Mouse (Mus musculus) hindbrain, embryonic 16.5 days (tissue): ENCODE measurements at regions not wholly inside any gene's neighbourhood (a gene's known extent, or its start where the extent isn't known, plus 50 kb on each side); places are given as distances from the start of the nearest gene placed in this dataset.
"Not testable (repeated sequence)": the region's sequence is repeated elsewhere in the genome, so short reads cannot be mapped to it uniquely, and the experiment has no call there.

Source experiments
- ATAC-seq: fragments of 200-750 bp; cut with Nextera tagmentation; 2 replicates; pipeline ENCODE4 v1.8.0; 2017; ENCODE audit warnings: moderate TSS enrichment, moderate library complexity
- H3K27ac ChIP-seq: fragments of 300-500 bp; sonication (generic); 2 replicates; pipeline ENCODE4 v1.5.1; 2014; ENCODE audit warnings: low read depth, mild to moderate bottlenecking, control low read depth, low read length, moderate library complexity
- H3K27me3 ChIP-seq: fragments of 300-500 bp; sonication (generic); replicated peaks from 2 replicates; pipeline ENCODE4 v1.6.1; 2014; ENCODE audit warnings: low read length; ENCODE audit not compliant: control insufficient read depth, insufficient read depth
- H3K36me3 ChIP-seq: fragments of 300-500 bp; sonication (generic); 2 replicates; pipeline ENCODE4 v1.6.1; 2014; ENCODE audit warnings: mild to moderate bottlenecking, low read length, moderate library complexity, mixed read lengths; ENCODE audit not compliant: control insufficient read depth, insufficient read depth
- H3K4me1 ChIP-seq: fragments of 300-500 bp; sonication (generic); 2 replicates; pipeline ENCODE4 v1.6.1; 2014; ENCODE audit warnings: low read depth, low read length; ENCODE audit not compliant: control insufficient read depth, insufficient read depth
- H3K4me2 ChIP-seq: fragments of 300-500 bp; sonication (generic); 2 replicates; pipeline ENCODE4 v1.6.1; 2014; ENCODE audit warnings: mild to moderate bottlenecking, low read length, control low read depth, moderate library complexity
- H3K4me3 ChIP-seq: fragments of 300-500 bp; sonication (generic); 2 replicates; pipeline ENCODE4 v1.5.1; 2014; ENCODE audit warnings: mild to moderate bottlenecking, low read length, control low read depth, moderate library complexity
- H3K9ac ChIP-seq: fragments of 300-500 bp; sonication (generic); 2 replicates; pipeline ENCODE4 v1.6.1; 2014; ENCODE audit warnings: low read depth, mild to moderate bottlenecking, control low read depth, low read length, moderate library complexity
- H3K9me3 ChIP-seq: fragments of 300-500 bp; sonication (generic); 2 replicates; pipeline ENCODE4 v1.6.1; 2014; ENCODE audit warnings: mild to moderate bottlenecking, low read length, moderate library complexity; ENCODE audit not compliant: control insufficient read depth
- WGBS: fragments of 180-500 bp; shearing (Covaris S2); extraction: QIAGEN DNeasy Blood & Tissue Kit; methylation state at CpG from one replicate; pipeline ENCODE4 v1.1.7; 2014; 5-methylcytosine and 5-hydroxymethylcytosine counted together

DNA sequence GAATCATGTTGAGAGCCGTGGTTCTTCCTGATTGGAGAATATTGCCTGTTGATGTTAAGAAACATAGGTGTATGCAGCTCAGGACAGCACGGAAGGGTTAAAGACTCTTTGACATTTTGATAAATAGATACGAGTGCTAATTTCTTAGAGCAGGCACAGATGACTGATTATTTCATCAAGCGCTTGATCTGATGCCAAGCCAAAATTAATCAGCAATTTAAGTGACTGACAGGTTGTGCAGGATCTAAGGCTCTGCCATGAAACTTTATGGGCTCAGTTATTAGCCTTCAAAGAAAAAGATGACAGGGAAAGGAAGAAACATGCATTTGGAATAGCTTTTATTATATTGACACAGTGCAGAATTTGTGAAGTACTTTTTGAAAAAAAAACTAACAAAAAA is 157.2 kb upstream of the Gje1 start:
- Histone ChIP-seq H3K4me1 (no peaks in the 10 kb centered on the region), H3K4me2 (no peak overlapping the region), H3K27ac (no peak overlapping the region), H3K36me3 (no peaks in the 10 kb centered on the region), H3K9me3 (no peaks in the 10 kb centered on the region), H3K4me3 (no peak overlapping the region), H3K9ac (no peak overlapping the region), H3K27me3 (no peaks in the 10 kb centered on the region)
- ATAC-seq: 0 out of 2 replicates have a peak, but pooled peaks have one; percentile 20
- WGBS: 59% methylated on average over 4 of the region's 4 CpGs

DNA sequence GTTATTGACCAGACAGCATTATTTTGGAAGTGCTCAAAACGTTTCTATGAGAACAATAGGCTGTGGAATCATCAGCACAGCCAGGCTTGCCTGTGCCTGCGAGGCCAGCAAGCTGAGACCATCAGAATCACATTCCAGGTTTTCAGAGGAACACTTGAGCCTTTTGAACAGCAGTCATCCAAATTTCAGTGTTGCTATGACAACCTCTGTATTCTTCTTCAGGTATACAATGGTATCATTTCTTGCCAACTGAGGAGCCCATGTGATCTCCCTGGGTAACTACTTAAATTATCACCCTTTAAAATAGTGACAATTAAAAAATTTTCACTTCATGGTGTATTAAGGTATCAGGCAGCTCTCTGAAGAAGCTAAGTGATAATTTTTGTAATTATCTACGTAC is 143.2 kb upstream of the Gje1 start:
- no peak overlapping the region for H3K9ac ChIP-seq
- no peaks in the 10 kb centered on the region for H3K36me3 ChIP-seq
- WGBS: 43% methylated on average over 3 of the region's 3 CpGs
- no peak overlapping the region for H3K27ac ChIP-seq
- peak; percentile 67; the same call in 1 of the 2 replicates for ATAC-seq
- H3K4me2 ChIP-seq: no peak overlapping the region
- no peak overlapping the region for H3K4me3 ChIP-seq
- no peaks in the 10 kb centered on the region for H3K9me3 ChIP-seq
- H3K4me1 ChIP-seq: no peaks in the 10 kb centered on the region
- H3K27me3 ChIP-seq: no peaks in the 10 kb centered on the region

DNA sequence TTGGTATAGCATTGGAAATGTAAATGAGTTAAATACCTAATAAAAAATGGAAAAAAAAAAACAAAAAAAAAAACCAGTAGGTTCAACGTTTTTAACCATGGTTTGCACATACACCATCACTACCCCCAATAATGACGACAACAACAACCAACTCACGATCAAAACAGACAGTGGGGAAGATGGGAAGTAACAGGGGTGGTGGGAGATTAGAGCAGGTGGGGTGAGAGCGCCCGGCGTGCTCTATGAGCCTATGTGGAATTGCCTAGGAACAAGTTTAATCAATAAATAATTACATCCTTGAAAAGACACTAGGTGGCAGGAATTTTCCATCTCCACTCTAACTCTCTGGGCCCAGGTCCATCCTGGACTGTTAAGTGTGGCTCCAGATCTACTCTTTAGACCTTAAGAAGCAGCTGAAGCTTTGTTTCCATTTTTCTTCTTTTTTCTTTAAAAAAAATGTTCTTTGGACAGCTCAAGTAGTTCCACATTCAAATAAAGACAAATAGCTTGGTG is 142.2 kb upstream of the Gje1 start:
- Histone ChIP-seq H3K27ac (no peak overlapping the region), H3K4me2 (no peak overlapping the region), H3K4me1 (no peaks in the 10 kb centered on the region), H3K27me3 (no peaks in the 10 kb centered on the region), H3K4me3 (no peak overlapping the region), H3K9ac (no peak overlapping the region), H3K9me3 (no peaks in the 10 kb centered on the region), H3K36me3 (no peaks in the 10 kb centered on the region)
- 84% methylated on average over 6 of the region's 6 CpGs for WGBS
- ATAC-seq: peak; percentile 48; the same call in 1 of the 2 replicates

DNA sequence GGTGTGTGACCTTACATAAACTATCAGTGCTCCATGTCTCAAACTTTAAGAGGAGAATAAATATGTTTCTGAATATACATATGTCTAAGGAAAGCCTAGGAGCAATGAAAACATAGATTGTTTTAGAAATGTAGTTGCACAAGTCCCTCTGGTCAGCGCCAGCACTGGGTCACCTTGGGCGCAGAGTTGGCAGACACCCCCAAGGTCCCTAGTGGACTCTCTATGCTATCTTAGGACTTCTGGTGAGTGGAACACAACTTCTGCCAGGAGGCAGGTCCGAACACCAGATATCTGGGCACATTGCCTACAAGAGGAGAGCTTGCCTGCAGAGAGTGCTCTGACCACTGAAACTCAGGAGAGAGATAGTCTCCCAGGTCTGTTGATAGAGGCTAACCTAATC is 128.6 kb upstream of the Gje1 start:
- not testable (repeated sequence) for H3K4me2 ChIP-seq, H3K27me3 ChIP-seq
- 96% methylated on average over 3 of the region's 3 CpGs for WGBS

DNA sequence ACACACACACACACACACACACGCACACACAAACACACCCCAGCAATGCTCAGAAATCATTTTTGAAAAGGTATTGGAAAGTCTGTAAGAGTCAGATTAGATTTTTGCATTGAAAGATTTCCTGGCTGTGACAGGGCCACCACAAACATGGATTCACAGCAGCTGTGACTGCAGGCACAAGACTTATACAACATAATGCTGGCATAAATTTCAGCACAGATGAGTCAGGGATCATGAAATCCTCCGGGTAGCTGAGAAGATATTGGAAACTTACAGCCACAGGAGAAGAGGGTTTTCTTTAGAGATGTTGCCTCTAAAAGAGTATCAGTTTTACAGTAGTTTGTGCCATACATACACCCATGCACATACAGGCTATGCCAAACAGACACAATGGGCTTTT is 127.0 kb upstream of the Gje1 start:
- Histone ChIP-seq H3K27ac (no peak overlapping the region), H3K4me2 (no peak overlapping the region), H3K4me3 (no peak overlapping the region), H3K4me1 (no peaks in the 10 kb centered on the region), H3K36me3 (no peaks in the 10 kb centered on the region), H3K9me3 (no peaks in the 10 kb centered on the region), H3K9ac (no peak overlapping the region), H3K27me3 (no peaks in the 10 kb centered on the region)
- ATAC-seq: no peak
- 77% methylated on average over 2 of the region's 2 CpGs for WGBS

More for the DNA sequence above, 128.6 kb upstream of the Gje1 start:
- not testable (repeated sequence) for H3K36me3 ChIP-seq, H3K9me3 ChIP-seq, H3K9ac ChIP-seq, H3K4me1 ChIP-seq, ATAC-seq, H3K27ac ChIP-seq, H3K4me3 ChIP-seq
